Mouse (Mus musculus): ENCODE data around the gene Strn. TPM values are rescaled to one million over a fixed set of nuclear protein-coding genes. Genes with fewer than 3 reads are reported as not detected.

The Strn gene
- polyA plus RNA-seq (2014; fragmentation: Illumina TruSeq; extraction: RNeasy Lipid Tissue Mini Kit (QIAGEN cat#74804); ENCODE audit: low read depth, low replicate concordance): 50.2 TPM

DNA sequence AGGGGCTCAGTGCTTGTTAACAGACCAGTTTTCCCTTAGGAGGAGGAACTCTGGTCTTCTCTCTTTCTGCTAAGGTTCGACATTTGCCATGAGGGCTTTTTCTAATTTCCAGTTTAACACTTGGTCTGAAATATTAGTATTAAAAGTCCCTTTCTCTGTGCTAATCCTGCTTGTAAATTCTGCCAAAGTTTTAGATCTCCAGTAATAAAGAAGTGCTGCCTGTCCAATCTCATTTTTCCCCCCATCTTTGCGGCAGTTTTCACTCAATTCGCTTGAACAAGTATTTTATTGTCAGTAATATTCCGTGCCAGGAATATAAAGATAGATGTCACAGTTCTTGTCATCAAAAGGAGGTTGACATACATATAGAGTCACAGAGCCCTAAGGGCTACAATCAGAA, at the start of gene Strn:
Gene Strn (minus strand): TSS at position 101 of the 400 bp plus-strand sequence.

Other genes starting within 250 kb of the Strn start
- gene Vit, start 229.1 kb downstream of the Strn start, polyA plus RNA-seq (2014; fragmentation: Illumina TruSeq; extraction: RNeasy Lipid Tissue Mini Kit (QIAGEN cat#74804); ENCODE audit: low read depth, low replicate concordance): 1.7 TPM
- gene Heatr5b, start 98.2 kb upstream of the Strn start, polyA plus RNA-seq (2014; fragmentation: Illumina TruSeq; extraction: RNeasy Lipid Tissue Mini Kit (QIAGEN cat#74804); ENCODE audit: low read depth, low replicate concordance): 10.4 TPM
- gene Gpatch11, start 98.4 kb upstream of the Strn start, polyA plus RNA-seq (2014; fragmentation: Illumina TruSeq; extraction: RNeasy Lipid Tissue Mini Kit (QIAGEN cat#74804); ENCODE audit: low read depth, low replicate concordance): 19.9 TPM
- 95.5 TPM for gene Eif2ak2, start 145.4 kb upstream of the Strn start, polyA plus RNA-seq (2014; fragmentation: Illumina TruSeq; extraction: RNeasy Lipid Tissue Mini Kit (QIAGEN cat#74804); ENCODE audit: low read depth, low replicate concordance)
- not detected for gene Sult6b1, start 169.8 kb upstream of the Strn start, polyA plus RNA-seq (2014; fragmentation: Illumina TruSeq; extraction: RNeasy Lipid Tissue Mini Kit (QIAGEN cat#74804); ENCODE audit: low read depth, low replicate concordance)
- 65.9 TPM for gene Cebpzos, start 179.3 kb upstream of the Strn start, polyA plus RNA-seq (2014; fragmentation: Illumina TruSeq; extraction: RNeasy Lipid Tissue Mini Kit (QIAGEN cat#74804); ENCODE audit: low read depth, low replicate concordance)
- 60.0 TPM for gene Cebpz, start 199.9 kb upstream of the Strn start, polyA plus RNA-seq (2014; fragmentation: Illumina TruSeq; extraction: RNeasy Lipid Tissue Mini Kit (QIAGEN cat#74804); ENCODE audit: low read depth, low replicate concordance)
- 49.0 TPM for gene Ndufaf7, start 199.9 kb upstream of the Strn start, polyA plus RNA-seq (2014; fragmentation: Illumina TruSeq; extraction: RNeasy Lipid Tissue Mini Kit (QIAGEN cat#74804); ENCODE audit: low read depth, low replicate concordance)